Mouse (Mus musculus): ENCODE results near the gene Hint2. TPM values are rescaled to one million over a fixed set of nuclear protein-coding genes. Genes with fewer than 3 reads are reported as not detected.

Gene Hint2
- polyA plus RNA-seq, 1 experiment = 51.0 TPM

- TF ChIP-seq GATA1 (IDR thresholded peaks at IDR 0.05; ENCODE audit: low read length) = no peak
These were observed 24.0 kb downstream of the Hint2 start for GRCm38 (mm10) chr4:43631956-43632920.

GRCm38 (mm10) chr4:43631046-43631955 is 25.0 kb downstream of the Hint2 start, which contains the start of gene Npr2:
TSS of gene Npr2 (plus strand) at chr4:43631935.
- no peak for TF ChIP-seq GATA1 (IDR thresholded peaks at IDR 0.05; ENCODE audit: low read length)

GRCm38 (mm10) chr4:43630671-43631045 is 25.6 kb downstream of the Hint2 start:
- no peak for TF ChIP-seq GATA1 (IDR thresholded peaks at IDR 0.05; ENCODE audit: low read length)

- no peak for TF ChIP-seq GATA1 (IDR thresholded peaks at IDR 0.05; ENCODE audit: low read length)
These were observed 26.2 kb downstream of the Hint2 start for GRCm38 (mm10) chr4:43630030-43630581.

- TF ChIP-seq GATA1 (IDR thresholded peaks at IDR 0.05; ENCODE audit: low read length) = no peak
These were observed 27.0 kb downstream of the Hint2 start for GRCm38 (mm10) chr4:43629106-43629817.

GRCm38 (mm10) chr4:43620146-43620778 is 36.0 kb downstream of the Hint2 start:
- TF ChIP-seq GATA1 (IDR thresholded peaks at IDR 0.05; ENCODE audit: low read length) = no peak

GRCm38 (mm10) chr4:43613060-43613730 is 43.1 kb downstream of the Hint2 start:
- no peak for TF ChIP-seq GATA1 (IDR thresholded peaks at IDR 0.05; ENCODE audit: low read length)

- TF ChIP-seq GATA1 (IDR thresholded peaks at IDR 0.05; ENCODE audit: low read length) = no peak
These were observed 43.7 kb downstream of the Hint2 start for GRCm38 (mm10) chr4:43612534-43612933.

GRCm38 (mm10) chr4:43604751-43605685 is 51.2 kb downstream of the Hint2 start:
- peak; percentile 15 for TF ChIP-seq GATA1 (IDR thresholded peaks at IDR 0.05; ENCODE audit: low read length)

Other genes starting within 250 kb of the Hint2 start
- gene Fam166b, start 227.3 kb downstream of the Hint2 start, polyA plus RNA-seq (2012) = not detected in 2 replicates
- gene Tesk1, start 214.5 kb downstream of the Hint2 start, polyA plus RNA-seq (2012) = 54.2 and 56.9 TPM in 2 replicates
- gene Cd72, start 201.8 kb downstream of the Hint2 start, polyA plus RNA-seq (2012) = not detected in 2 replicates
- gene Sit1, start 172.7 kb downstream of the Hint2 start, polyA plus RNA-seq (2012) = not detected in 2 replicates
- gene Ccdc107, start 163.6 kb downstream of the Hint2 start, polyA plus RNA-seq (2012) = 69.1 and 82.1 TPM in 2 replicates
- 14.1 and 17.4 TPM in 2 replicates for gene Arhgef39, start 156.8 kb downstream of the Hint2 start, polyA plus RNA-seq (2012)
- gene Car9, start 149.5 kb downstream of the Hint2 start, polyA plus RNA-seq (2012) = not detected in 2 replicates
- not detected in 2 replicates for gene Tpm2, start 132.7 kb downstream of the Hint2 start, polyA plus RNA-seq (2012)
- gene Creb3, start 94.1 kb downstream of the Hint2 start, polyA plus RNA-seq (2012) = 1.6 and 2.6 TPM in 2 replicates
- 169 and 178 TPM in 2 replicates for gene Tln1, start 93.8 kb downstream of the Hint2 start, polyA plus RNA-seq (2012)
- 31.2 and 129 TPM in 2 replicates for gene Rgp1, start 77.8 kb downstream of the Hint2 start, polyA plus RNA-seq (2012)
- gene Gba2, start 77.6 kb downstream of the Hint2 start, polyA plus RNA-seq (2012) = 13.5 and 21.5 TPM in 2 replicates
- gene Msmp, start 72.0 kb downstream of the Hint2 start, polyA plus RNA-seq (2012) = not detected in 2 replicates
- gene Npr2, start 24.5 kb downstream of the Hint2 start, polyA plus RNA-seq (2012) = 0.11 TPM in 2 replicates
- not detected in 2 replicates for gene Spag8, start 2.9 kb downstream of the Hint2 start, polyA plus RNA-seq (2012)
- gene Tmem8b, start 12.5 kb upstream of the Hint2 start, polyA plus RNA-seq (2012) = 3.2 and 3.4 TPM in 2 replicates
- 0.01 and 0.02 TPM in 2 replicates for gene Fam221b, start 12.7 kb upstream of the Hint2 start, polyA plus RNA-seq (2012)
- not detected in 2 replicates for gene Olfr70, start 44.3 kb upstream of the Hint2 start, polyA plus RNA-seq (2012)
- not detected in 2 replicates for gene Olfr71, start 53.8 kb upstream of the Hint2 start, polyA plus RNA-seq (2012)
- gene Hrct1, start 70.7 kb upstream of the Hint2 start, polyA plus RNA-seq (2012) = not detected in 2 replicates
- not detected in 2 replicates for gene Spaar, start 73.6 kb upstream of the Hint2 start, polyA plus RNA-seq (2012)
- gene Olfr159, start 114.5 kb upstream of the Hint2 start, polyA plus RNA-seq (2012) = not detected in 2 replicates
- gene Olfr156, start 167.4 kb upstream of the Hint2 start, polyA plus RNA-seq (2012) = not detected in 2 replicates
- gene Olfr157, start 183.7 kb upstream of the Hint2 start, polyA plus RNA-seq (2012) = not detected in 2 replicates
- gene Olfr155, start 195.1 kb upstream of the Hint2 start, polyA plus RNA-seq (2012) = not detected in 2 replicates
- not detected in 2 replicates for gene Reck, start 219.1 kb upstream of the Hint2 start, polyA plus RNA-seq (2012)